Mouse (Mus musculus) brain, embryonic 14.5 days (tissue): ENCODE data around the gene Rnf4. TPM values are rescaled to one million over a fixed set of nuclear protein-coding genes. Genes with fewer than 3 reads are reported as not detected.

Experiments
- DNase-seq: peaks from one replicate; pipeline ENCODE4 v3.0.0-alpha.2; 2011; ENCODE audit warnings: low read depth
- CTCF ChIP-seq: fragments of 200-500 bp; IDR thresholded peaks from 2 replicates; pipeline ENCODE4 v1.5.1; 2012; ENCODE audit warnings: inconsistent platforms, mild to moderate bottlenecking, moderate library complexity, borderline replicate concordance; ENCODE audit not compliant: insufficient read depth, insufficient read length; ENCODE audit errors: extremely low read depth
- POLR2A ChIP-seq: fragments of 200-500 bp; IDR thresholded peaks from 2 replicates; pipeline ENCODE4 v1.6.1; 2012; ENCODE audit warnings: mild to moderate bottlenecking, inconsistent platforms, borderline replicate concordance; ENCODE audit not compliant: poor library complexity, insufficient read depth, insufficient read length, severe bottlenecking; ENCODE audit errors: extremely low read depth
- polyA plus RNA-seq: library from polyadenylated mRNA; depleted of rRNA; stranded (reverse); fragments of >200 nt; gene quantifications from 2 replicates; pipeline ENCODE4 v1.2.3, GENCODE M21; 2012; rRNA removed

The Rnf4 gene
- polyA plus RNA-seq, 1 experiment = 118 TPM

- no peak for DNase-seq
- TF ChIP-seq POLR2A = no peak
Measured at GRCm38 (mm10) chr5:34386744-34387143, 50.7 kb downstream of the Rnf4 start.

- DNase-seq = no peak
- TF ChIP-seq CTCF (no peak), POLR2A (no peak)
Measured at GRCm38 (mm10) chr5:34393251-34393650, 57.2 kb downstream of the Rnf4 start.

- no peak for DNase-seq
- TF ChIP-seq POLR2A (no peak), CTCF (no peak)
Measured at GRCm38 (mm10) chr5:34395347-34395746, 59.3 kb downstream of the Rnf4 start.

GRCm38 (mm10) chr5:34395850-34396540 lies 59.9 kb downstream of the Rnf4 start:
- DNase-seq = no peak
- TF ChIP-seq CTCF (no peak), POLR2A (no peak)

- no peak for DNase-seq
- TF ChIP-seq CTCF (no peak), POLR2A (no peak)
Measured at GRCm38 (mm10) chr5:34397866-34398265, 61.8 kb downstream of the Rnf4 start.

GRCm38 (mm10) chr5:34398326-34398725 lies 62.2 kb downstream of the Rnf4 start:
- DNase-seq = no peak

More at GRCm38 (mm10) chr5:34398326-34398725, 62.2 kb downstream of the Rnf4 start:
- TF ChIP-seq POLR2A (no peak), CTCF (no peak)

Other genes with a start within 250 kb of the Rnf4 start
- 0.75 and 2.0 TPM in 2 replicates for gene Poln, start 166.8 kb upstream of the Rnf4 start, polyA plus RNA-seq
- gene Haus3, start 166.8 kb upstream of the Rnf4 start, polyA plus RNA-seq = 6.8 and 7.5 TPM in 2 replicates
- 89.3 and 99.7 TPM in 2 replicates for gene Mxd4, start 148.6 kb upstream of the Rnf4 start, polyA plus RNA-seq
- gene Zfyve28, start 47.8 kb upstream of the Rnf4 start, polyA plus RNA-seq = 5.7 and 7.6 TPM in 2 replicates
- gene Cfap99, start 47.7 kb upstream of the Rnf4 start, polyA plus RNA-seq = 0.09 and 0.19 TPM in 2 replicates
- 76.5 and 94.6 TPM in 2 replicates for gene Fam193a, start 33.6 kb downstream of the Rnf4 start, polyA plus RNA-seq
- 7.9 and 8.8 TPM in 2 replicates for gene Tnip2, start 177.7 kb downstream of the Rnf4 start, polyA plus RNA-seq
- 39.8 and 41.6 TPM in 2 replicates for gene Sh3bp2, start 189.5 kb downstream of the Rnf4 start, polyA plus RNA-seq
- gene Add1, start 237.4 kb downstream of the Rnf4 start, polyA plus RNA-seq = 264 and 287 TPM in 2 replicates